Mouse (Mus musculus) CD4-positive, CD25-positive, alpha-beta regulatory T cell, adult 2 months (primary cell): ENCODE data around the gene Gm21915.

Experiments used
- DNase-seq: peaks from one replicate; pipeline ENCODE4 v3.0.0-alpha.2; 2012; ENCODE audit warnings: low read depth, low spot score

Gm21915 gene

GRCm38 (mm10) chr9:40670313-40670712, at the start of gene Gm21915:
Gene Gm21915 (plus strand): TSS chr9:40670613.
- no peak for DNase-seq

GRCm38 (mm10) chr9:40622265-40622664, 48.1 kb upstream of the Gm21915 start:
- DNase-seq = no peak

- DNase-seq = no peak
Measured at GRCm38 (mm10) chr9:40622793-40623192, 47.6 kb upstream of the Gm21915 start.

DNA sequence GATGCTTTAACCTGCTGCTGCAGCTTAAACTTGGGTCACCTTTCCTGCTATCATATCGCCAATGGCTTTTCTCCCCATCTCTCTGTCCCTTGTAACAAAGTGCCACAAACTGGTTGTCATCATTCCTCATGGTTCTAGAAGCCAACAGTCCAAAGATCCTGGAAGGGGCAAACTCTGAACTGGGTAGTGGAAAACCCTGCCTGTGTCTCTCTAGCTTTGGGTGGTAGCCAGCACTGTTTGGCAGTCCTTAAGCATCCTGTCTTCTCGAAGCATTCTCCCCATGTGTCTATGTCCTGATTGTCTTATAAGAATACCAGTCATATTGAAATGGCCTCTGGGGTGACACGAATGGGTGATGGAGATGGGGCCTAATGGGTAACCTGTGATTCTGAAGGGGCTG, 45.1 kb upstream of the Gm21915 start:
- DNase-seq = no peak

- DNase-seq = no peak
Measured at GRCm38 (mm10) chr9:40626566-40626965, 43.8 kb upstream of the Gm21915 start.

- DNase-seq = no peak
Measured at GRCm38 (mm10) chr9:40627146-40627713, 43.2 kb upstream of the Gm21915 start.

GRCm38 (mm10) chr9:40628130-40629069, 42.0 kb upstream of the Gm21915 start:
- DNase-seq = peak; percentile 17

DNA sequence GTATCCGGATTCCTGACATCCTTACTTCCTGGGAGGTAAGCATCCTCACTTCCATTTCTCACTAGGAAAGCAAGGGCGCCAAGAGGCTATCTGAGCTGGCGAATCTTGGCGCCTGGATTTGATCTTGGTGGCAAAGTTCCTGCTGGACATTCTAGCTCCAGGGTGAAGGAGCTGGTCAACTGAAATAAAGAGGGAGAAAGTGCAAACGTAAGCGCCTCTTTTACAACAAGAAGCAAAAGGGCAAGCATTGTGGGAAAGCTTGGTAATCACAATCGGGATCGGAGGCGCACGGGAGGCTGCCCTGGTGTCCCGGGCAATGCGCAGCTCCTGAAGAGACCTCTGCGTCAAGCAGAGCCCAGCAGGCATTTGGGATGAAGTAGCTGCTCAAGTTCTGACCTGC, 41.0 kb upstream of the Gm21915 start:
- no peak for DNase-seq

GRCm38 (mm10) chr9:40631101-40631500, 39.3 kb upstream of the Gm21915 start:
- DNase-seq = no peak

GRCm38 (mm10) chr9:40631505-40631904, 38.9 kb upstream of the Gm21915 start:
- DNase-seq = no peak

DNA sequence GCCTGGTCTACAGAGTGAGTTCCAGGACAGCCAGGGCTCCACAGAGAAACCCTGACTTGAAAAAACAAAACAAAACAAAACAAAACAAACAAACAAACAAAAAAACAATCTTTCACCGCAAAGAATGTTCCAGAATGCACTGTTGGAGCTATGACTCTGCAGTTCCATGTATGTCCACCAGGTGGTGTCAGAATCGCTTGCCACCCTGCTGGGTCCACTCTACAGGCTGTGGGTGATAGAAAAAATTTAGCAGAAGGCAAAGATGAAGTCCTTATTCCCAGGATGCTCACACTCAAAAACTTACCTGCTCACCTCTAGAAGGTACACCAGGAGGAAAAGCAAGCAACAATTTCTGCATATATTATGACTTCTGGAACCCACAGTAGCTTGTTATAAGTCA, 34.4 kb upstream of the Gm21915 start:
- peak; percentile 80 for DNase-seq

GRCm38 (mm10) chr9:40637705-40638393, 32.6 kb upstream of the Gm21915 start:
- no peak for DNase-seq

DNA sequence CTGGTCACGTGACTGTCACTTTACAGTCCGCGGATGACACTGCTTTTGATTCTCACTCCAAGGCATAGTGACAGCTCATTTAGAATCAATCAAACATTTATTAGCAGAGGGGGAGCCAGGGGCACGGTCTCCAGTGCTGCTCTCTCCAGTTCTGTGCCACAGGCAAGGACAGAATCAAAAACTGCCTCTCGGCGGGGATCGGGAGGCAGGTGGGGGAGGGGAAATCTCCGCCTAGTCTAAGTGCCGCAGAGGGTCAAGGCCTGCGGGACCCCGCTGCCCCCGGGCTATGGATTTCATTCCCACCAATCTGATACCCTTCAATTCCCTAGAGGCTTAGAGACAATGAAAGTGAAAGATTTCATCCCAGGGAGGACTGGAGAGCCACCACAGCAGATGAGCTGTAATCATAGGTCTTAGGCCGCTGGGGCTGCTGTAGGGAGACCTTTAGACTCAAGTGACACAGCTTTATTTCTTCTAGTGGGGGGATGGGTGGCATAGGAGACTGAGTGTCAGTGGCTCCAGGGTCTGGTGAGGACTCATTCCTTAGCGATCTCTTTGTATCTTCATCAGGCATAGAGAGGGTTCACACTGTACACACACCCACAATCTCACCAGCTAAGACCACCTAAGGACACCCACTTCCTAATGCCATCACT, 31.9 kb upstream of the Gm21915 start:
- peak; percentile 56 for DNase-seq

DNA sequence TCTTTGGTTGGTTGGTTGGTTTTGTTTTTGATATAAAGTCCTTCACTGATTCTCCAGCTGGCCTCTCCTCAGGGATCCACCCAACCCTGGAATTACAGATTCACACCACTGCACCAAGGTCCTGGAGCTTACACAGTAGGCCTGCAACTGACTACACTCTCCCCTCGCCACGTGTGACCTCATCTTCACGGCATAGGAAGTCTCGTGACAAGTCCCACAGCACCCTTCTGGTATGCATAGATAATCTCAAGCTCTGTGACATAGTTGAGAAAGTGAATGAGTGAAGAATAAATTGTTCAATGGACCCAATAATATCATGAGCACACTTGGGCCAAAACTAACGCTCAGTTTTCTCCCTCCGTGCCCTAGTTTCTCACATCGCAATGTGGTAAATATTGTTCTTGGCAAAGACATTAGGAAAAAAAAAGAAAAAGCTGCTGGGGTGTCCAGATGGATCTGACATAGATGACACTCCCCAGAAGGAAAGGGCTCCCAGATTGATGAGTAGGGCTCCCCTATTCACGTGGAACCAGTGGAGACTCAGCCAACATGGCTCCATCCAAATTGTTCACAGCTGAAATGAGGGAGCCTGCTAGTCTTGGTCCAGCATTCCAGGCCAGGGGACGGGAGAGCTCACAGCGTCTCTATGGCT, 30.8 kb upstream of the Gm21915 start:
- no peak for DNase-seq

GRCm38 (mm10) chr9:40641318-40641717, 29.1 kb upstream of the Gm21915 start:
- DNase-seq = no peak

DNA sequence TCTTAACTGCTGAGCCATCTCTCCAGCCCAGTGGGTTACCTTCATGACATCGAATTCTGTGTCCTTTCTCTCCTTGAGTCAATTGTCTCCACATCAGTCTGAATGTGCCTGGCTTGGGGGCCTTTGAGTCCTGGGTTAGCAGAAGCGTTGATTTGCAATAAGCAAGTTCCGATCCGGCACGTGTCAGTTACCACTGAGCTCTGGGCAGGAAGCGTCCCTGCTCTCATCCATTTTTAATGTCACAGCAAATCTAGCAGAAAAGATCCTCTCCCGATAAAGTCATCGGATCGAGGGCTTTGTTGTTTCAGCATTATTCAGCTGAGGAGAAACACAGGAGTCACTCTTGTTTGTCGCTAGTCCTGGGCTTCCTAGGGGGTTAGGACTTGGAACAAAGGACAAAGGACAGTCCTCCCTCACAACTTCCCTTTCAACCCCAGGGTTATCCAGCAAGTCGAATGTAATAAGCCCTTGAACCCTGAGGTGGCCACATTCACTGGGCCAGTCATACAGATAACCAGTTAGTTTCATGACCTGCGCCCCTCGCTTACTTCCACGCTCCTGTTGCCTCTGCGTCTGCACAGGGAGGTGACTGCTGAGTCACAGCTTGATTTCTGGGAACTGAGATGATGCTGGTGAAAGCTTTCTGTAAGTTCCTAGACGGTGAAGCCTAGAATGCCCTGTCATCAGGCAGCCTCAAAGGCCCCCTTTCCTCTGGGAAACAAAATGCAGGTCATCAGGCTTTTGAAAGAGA, 27.8 kb upstream of the Gm21915 start:
- no peak for DNase-seq

DNA sequence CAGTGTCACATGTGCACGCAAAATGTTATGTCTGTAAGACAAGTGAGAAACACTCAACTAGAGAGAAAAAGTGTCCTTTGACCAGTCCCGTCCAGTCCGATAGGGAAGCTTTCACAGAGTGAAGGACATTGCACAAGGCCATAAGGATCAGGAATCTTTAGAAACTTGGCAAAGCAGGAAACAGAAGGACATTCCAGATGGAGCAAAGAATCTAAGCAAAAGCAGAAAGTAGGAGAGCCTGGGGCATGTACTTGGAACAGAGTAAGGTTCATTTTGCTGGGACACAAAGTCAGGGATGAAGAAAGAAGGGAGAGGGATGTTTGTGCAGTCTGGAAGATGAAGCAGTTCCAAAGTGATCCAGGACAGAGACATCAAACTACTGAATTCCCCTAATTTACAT, 21.0 kb upstream of the Gm21915 start:
- no peak for DNase-seq

GRCm38 (mm10) chr9:40649983-40650382, 20.4 kb upstream of the Gm21915 start:
- DNase-seq = no peak

DNA sequence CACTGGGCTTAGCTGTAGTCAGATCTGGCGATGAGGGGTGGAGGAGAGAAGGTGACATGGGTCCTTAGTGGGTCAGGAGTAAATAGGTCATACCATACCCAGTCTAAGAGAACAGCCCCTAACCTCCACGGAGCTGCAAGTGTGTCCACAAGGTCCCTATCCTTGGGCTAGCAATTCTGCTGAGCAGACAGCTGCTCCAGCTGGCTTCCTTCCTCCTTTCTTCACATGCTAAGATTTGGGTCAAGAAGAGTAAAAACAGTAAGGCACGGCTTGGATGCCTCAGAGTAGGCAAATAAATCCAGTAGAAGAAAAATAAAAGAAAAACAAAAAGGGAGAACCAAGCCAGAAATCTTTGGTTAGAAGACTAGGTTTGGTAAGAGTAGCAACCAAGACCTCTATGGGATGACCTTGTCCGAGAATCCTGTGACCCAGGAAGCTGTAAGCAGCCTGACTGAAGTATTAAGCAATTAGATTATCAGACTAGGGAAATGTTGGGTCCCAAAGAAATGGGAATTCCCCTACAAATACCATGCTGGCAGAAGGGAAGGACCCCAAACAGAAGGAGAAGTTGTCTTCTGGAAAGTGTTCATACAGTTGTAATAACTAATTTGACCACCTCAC, 19.1 kb upstream of the Gm21915 start:
- DNase-seq = no peak

DNA sequence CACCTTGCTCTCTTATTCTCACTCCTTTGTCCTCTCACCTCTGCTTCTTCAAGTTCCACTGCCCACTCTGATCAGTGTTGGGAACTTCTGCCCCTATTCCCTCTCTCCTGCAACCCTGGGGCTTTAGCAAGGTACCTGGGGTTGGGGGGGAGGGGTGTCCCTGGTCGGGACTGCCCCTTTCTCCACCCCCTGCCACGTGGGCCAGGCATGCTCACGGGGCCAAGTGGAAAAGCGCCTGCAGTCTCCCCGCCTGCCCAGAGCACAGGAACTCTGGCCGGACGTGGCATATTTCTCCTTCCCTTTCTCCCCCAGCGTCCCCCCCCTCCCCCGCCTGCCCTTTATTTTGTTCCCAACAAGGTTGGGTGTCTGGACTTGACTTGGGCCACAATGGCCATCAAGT, 17.7 kb upstream of the Gm21915 start:
- no peak for DNase-seq
